Mouse (Mus musculus): ENCODE measurements at regions not wholly inside any gene's neighbourhood (a gene's known extent, or its start where the extent isn't known, plus 50 kb on each side); places are given as distances from the start of the nearest gene placed in this dataset.

DNA sequence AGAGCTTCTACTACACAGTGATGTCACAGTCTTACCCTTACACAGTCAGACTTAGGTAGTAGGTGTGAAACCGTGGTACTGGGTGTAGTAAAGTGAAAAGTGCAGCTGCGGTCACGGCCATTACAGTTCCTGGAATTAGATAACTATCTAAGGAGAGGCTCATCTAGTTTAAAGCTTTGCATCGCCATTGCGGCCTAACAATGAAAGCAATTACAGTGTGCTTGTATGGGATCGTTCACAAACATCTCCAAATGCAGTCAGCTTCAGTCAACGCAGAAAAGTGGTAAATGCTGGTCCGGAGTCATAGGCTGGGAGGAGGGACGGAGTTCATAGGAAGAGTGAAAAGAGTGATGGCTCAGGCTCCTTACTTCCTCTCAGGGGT, 106.0 kb upstream of the Col1a2 start:
- no peak for TF ChIP-seq CTCF (IDR thresholded peaks at IDR 0.05; ENCODE audit: low read depth)
- Histone ChIP-seq H3K9me3 (ENCODE audit: low read depth, low read length) (no peaks in the 10 kb centered on the region), H3K4me2 (no peak overlapping the region), H3K36me3 (ENCODE audit: insufficient read depth) (no peaks in the 10 kb centered on the region), H3K4me3 (ENCODE audit: low read depth, low read length) (no peak overlapping the region), H3K9ac (no peak overlapping the region), H3K27ac (ENCODE audit: low read depth) (no peak overlapping the region), H3K27me3 (ENCODE audit: insufficient read depth, low read length) (no peaks in the 10 kb centered on the region), H3K4me1 (ENCODE audit: insufficient read depth) (no peaks in the 10 kb centered on the region)
- WGBS = 75% methylated on average over 9 of the region's 9 CpGs
- no peak for ATAC-seq (ENCODE audit: insufficient read depth)
- no peak for DNase-seq

DNA sequence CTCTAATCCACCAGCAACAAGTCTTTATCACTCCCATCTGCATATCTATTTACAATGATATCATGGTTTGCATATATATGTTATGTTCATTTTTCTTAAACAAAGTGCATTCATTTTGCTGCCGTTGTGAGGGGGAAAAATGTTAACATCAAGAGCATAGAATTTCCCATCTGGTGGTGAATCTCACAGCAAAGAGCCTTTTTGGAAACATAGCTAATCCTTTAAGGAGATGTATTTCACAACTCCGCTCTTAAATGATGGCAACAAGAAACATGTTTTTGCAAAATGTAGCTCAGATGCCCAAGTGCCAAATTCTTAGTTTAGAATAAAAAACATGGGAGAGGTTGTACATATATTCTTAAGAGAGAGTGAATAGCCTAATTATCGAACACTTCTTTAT, 99.3 kb upstream of the Col1a2 start:
- no peak for TF ChIP-seq CTCF (IDR thresholded peaks at IDR 0.05; ENCODE audit: low read depth)
- H3K27me3 ChIP-seq (ENCODE audit: insufficient read depth, low read length) = no peaks in the 10 kb centered on the region
- no peak overlapping the region for H3K9ac ChIP-seq
- no peak overlapping the region for H3K4me3 ChIP-seq (ENCODE audit: low read depth, low read length)
- 72% methylated on average over 3 of the region's 3 CpGs for WGBS
- no peaks in the 10 kb centered on the region for H3K36me3 ChIP-seq (ENCODE audit: insufficient read depth)
- DNase-seq (no peak), ATAC-seq (ENCODE audit: insufficient read depth) (no peak)
- no peak overlapping the region for H3K4me2 ChIP-seq
- H3K4me1 ChIP-seq (ENCODE audit: insufficient read depth) = no peaks in the 10 kb centered on the region
- no peaks in the 10 kb centered on the region for H3K9me3 ChIP-seq (ENCODE audit: low read depth, low read length)
- no peak overlapping the region for H3K27ac ChIP-seq (ENCODE audit: low read depth)

GRCm38 (mm10) chr6:4407748-4408147, 96.9 kb upstream of the Col1a2 start:
- Histone ChIP-seq H3K27ac (ENCODE audit: low read depth) (no peak overlapping the region), H3K36me3 (ENCODE audit: insufficient read depth) (no peaks in the 10 kb centered on the region), H3K4me3 (ENCODE audit: low read depth, low read length) (no peak overlapping the region), H3K27me3 (ENCODE audit: insufficient read depth, low read length) (no peaks in the 10 kb centered on the region), H3K4me2 (no peak overlapping the region), H3K9me3 (ENCODE audit: low read depth, low read length) (no peaks in the 10 kb centered on the region), H3K9ac (no peak overlapping the region), H3K4me1 (ENCODE audit: insufficient read depth) (no peaks in the 10 kb centered on the region)
- TF ChIP-seq CTCF (IDR thresholded peaks at IDR 0.05; ENCODE audit: low read depth) = peak; percentile 58
- no peak for ATAC-seq (ENCODE audit: insufficient read depth)
- peak; percentile 70 for DNase-seq
- WGBS = 63% methylated on average over 3 of the region's 3 CpGs

GRCm38 (mm10) chr6:4413201-4413600, 91.4 kb upstream of the Col1a2 start:
- no peak for DNase-seq
- no peak overlapping the region for H3K4me2 ChIP-seq
- 0 out of 2 replicates have a peak, but pooled peaks cover 3% of the 10 kb centered on the region for H3K4me1 ChIP-seq (ENCODE audit: insufficient read depth)
- no peak overlapping the region for H3K9ac ChIP-seq
- TF ChIP-seq CTCF (IDR thresholded peaks at IDR 0.05; ENCODE audit: low read depth) = no peak
- ATAC-seq (ENCODE audit: insufficient read depth) = no peak
- H3K27me3 ChIP-seq (ENCODE audit: insufficient read depth, low read length) = no peaks in the 10 kb centered on the region
- 82% methylated on average over 3 of the region's 3 CpGs for WGBS
- H3K9me3 ChIP-seq (ENCODE audit: low read depth, low read length) = no peaks in the 10 kb centered on the region
- no peak overlapping the region for H3K27ac ChIP-seq (ENCODE audit: low read depth)
- no peaks in the 10 kb centered on the region for H3K36me3 ChIP-seq (ENCODE audit: insufficient read depth)
- H3K4me3 ChIP-seq (ENCODE audit: low read depth, low read length) = no peak overlapping the region

DNA sequence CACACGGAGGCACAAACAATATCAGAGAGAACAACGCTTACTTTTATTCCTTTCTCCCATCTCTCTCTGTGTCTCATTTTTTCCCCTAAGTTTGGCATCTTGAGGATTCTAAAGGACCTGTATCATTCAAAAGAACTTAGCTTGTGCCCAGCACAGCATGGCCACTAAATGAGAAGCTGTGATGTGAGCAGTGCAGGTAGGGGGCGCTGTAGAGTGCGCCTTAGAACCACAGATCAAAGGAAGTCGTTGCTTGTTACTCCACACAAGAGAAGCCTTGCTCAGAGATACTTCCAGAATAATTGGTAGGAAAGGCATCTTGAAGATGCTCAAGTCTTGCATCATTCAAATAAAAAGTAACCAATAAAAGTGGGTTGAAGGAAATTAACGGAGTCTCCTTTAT, 90.4 kb upstream of the Col1a2 start:
- 45% methylated on average over 6 of the region's 6 CpGs for WGBS
- no peak for ATAC-seq (ENCODE audit: insufficient read depth)

DNA sequence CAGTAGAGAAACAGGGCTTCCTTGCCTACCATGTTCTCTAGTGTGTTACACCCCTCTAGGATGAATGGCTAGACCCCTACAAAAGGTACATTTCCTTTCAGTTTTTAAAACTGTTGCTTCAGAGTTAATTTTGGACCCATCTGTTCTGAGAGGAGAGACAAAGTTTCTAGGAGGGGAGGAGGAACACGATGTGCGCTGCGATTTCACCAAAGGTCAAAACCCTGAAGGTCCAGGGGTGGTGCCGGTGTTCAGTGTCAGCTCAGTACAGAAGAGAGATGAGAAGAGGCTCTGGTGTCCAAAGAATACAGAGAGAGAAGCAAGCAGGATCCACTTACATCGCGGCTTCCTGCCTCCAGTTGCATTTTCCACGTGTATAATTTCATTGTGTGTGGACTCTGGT, 89.4 kb upstream of the Col1a2 start:
- no peak overlapping the region for H3K4me3 ChIP-seq (ENCODE audit: low read depth, low read length)
- 0 out of 2 replicates have a peak, but pooled peaks cover 7% of the 10 kb centered on the region for H3K4me1 ChIP-seq (ENCODE audit: insufficient read depth)
- no peaks in the 10 kb centered on the region for H3K36me3 ChIP-seq (ENCODE audit: insufficient read depth)
- ATAC-seq (ENCODE audit: insufficient read depth) = no peak
- no peaks in the 10 kb centered on the region for H3K9me3 ChIP-seq (ENCODE audit: low read depth, low read length)
- no peak for DNase-seq
- no peak overlapping the region for H3K9ac ChIP-seq
- no peaks in the 10 kb centered on the region for H3K27me3 ChIP-seq (ENCODE audit: insufficient read depth, low read length)
- no peak overlapping the region for H3K27ac ChIP-seq (ENCODE audit: low read depth)
- no peak for TF ChIP-seq CTCF (IDR thresholded peaks at IDR 0.05; ENCODE audit: low read depth)
- WGBS = 69% methylated on average over 7 of the region's 7 CpGs
- H3K4me2 ChIP-seq = no peak overlapping the region

More for the DNA sequence above, 90.4 kb upstream of the Col1a2 start:
- Histone ChIP-seq H3K4me3 (ENCODE audit: low read depth, low read length) (no peak overlapping the region), H3K9ac (no peak overlapping the region), H3K4me2 (no peak overlapping the region), H3K4me1 (ENCODE audit: insufficient read depth) (0 out of 2 replicates have a peak, but pooled peaks cover 7% of the 10 kb centered on the region), H3K9me3 (ENCODE audit: low read depth, low read length) (no peaks in the 10 kb centered on the region), H3K27me3 (ENCODE audit: insufficient read depth, low read length) (no peaks in the 10 kb centered on the region), H3K27ac (ENCODE audit: low read depth) (no peak overlapping the region), H3K36me3 (ENCODE audit: insufficient read depth) (no peaks in the 10 kb centered on the region)
- peak; percentile 74 for TF ChIP-seq CTCF (IDR thresholded peaks at IDR 0.05; ENCODE audit: low read depth)
- peak; percentile 82 for DNase-seq

DNA sequence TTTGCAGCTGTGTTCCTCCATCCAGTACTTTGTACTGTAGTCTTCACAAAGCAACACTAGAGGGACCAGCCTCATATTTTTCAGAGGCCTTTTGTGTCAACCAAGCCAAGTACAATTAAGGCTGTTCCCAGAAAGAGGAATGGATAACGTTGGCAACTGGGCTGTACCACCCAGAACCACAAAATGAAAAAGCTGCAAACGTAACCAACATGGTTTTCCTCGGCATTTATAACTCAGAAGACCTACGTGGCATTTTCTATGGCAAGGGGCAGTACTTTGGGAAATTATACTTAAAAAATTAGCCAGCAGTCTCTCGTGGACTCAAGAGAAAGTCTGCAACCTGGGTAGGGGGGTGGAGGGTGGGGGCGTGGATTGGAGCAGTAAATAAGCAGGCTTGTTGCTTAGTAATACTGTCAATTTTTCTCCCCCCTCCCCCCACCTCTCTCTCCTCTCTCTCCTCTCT, 87.3 kb upstream of the Col1a2 start:
- ATAC-seq (ENCODE audit: insufficient read depth) (peak; percentile 85), DNase-seq (peak; percentile 87)
- 18% methylated on average over 6 of the region's 6 CpGs for WGBS
- H3K36me3 ChIP-seq (ENCODE audit: insufficient read depth) = no peaks in the 10 kb centered on the region
- peak; percentile 69 for TF ChIP-seq CTCF (IDR thresholded peaks at IDR 0.05; ENCODE audit: low read depth)
- no peaks in the 10 kb centered on the region for H3K9me3 ChIP-seq (ENCODE audit: low read depth, low read length)
- H3K4me1 ChIP-seq (ENCODE audit: insufficient read depth) = 0 out of 2 replicates have a peak, but pooled peaks cover 7% of the 10 kb centered on the region
- H3K27ac ChIP-seq (ENCODE audit: low read depth) = peak overlapping the region; percentile 63
- H3K4me3 ChIP-seq (ENCODE audit: low read depth, low read length) = no peak overlapping the region; the same call in 1 of the 2 replicates
- H3K4me2 ChIP-seq = peak overlapping the region; percentile 48
- no peak overlapping the region for H3K9ac ChIP-seq
- no peaks in the 10 kb centered on the region for H3K27me3 ChIP-seq (ENCODE audit: insufficient read depth, low read length)

- Histone ChIP-seq H3K27ac (ENCODE audit: low read depth) (peak overlapping the region; percentile 64), H3K36me3 (ENCODE audit: insufficient read depth) (no peaks in the 10 kb centered on the region), H3K27me3 (ENCODE audit: insufficient read depth, low read length) (no peaks in the 10 kb centered on the region), H3K4me2 (0 out of 2 replicates have a peak overlapping the region, but pooled peaks have one; percentile 18), H3K4me1 (ENCODE audit: insufficient read depth) (0 out of 2 replicates have a peak, but pooled peaks cover 7% of the 10 kb centered on the region), H3K9me3 (ENCODE audit: low read depth, low read length) (no peaks in the 10 kb centered on the region), H3K9ac (no peak overlapping the region), H3K4me3 (ENCODE audit: low read depth, low read length) (no peak overlapping the region)
- no peak for TF ChIP-seq CTCF (IDR thresholded peaks at IDR 0.05; ENCODE audit: low read depth)
- DNase-seq (no peak), ATAC-seq (ENCODE audit: insufficient read depth) (no peak)
- 43% methylated on average over 10 of the region's 10 CpGs for WGBS
These were observed 86.2 kb upstream of the Col1a2 start for GRCm38 (mm10) chr6:4418376-4418775.
